Mouse (Mus musculus) splenic B cell, adult 2 months (primary cell): ENCODE results near the gene Cd59b.

Experiments used
- DNase-seq: peaks from one replicate; pipeline ENCODE4 v3.0.0-alpha.2; 2011; ENCODE audit warnings: low read depth, low spot score
- H3K27me3 ChIP-seq: 2 replicates; pipeline ENCODE4 v1.6.1; 2012; ENCODE audit warnings: mild to moderate bottlenecking, low read length, moderate library complexity, mixed read lengths; ENCODE audit not compliant: control insufficient read depth, poor library complexity, insufficient read depth, severe bottlenecking
- H3K36me3 ChIP-seq: 2 replicates; pipeline ENCODE4 v1.6.1; 2012; ENCODE audit warnings: mild to moderate bottlenecking, low read length, moderate library complexity, mixed read lengths; ENCODE audit not compliant: control insufficient read depth, poor library complexity, insufficient read depth, severe bottlenecking

Cd59b gene

DNA sequence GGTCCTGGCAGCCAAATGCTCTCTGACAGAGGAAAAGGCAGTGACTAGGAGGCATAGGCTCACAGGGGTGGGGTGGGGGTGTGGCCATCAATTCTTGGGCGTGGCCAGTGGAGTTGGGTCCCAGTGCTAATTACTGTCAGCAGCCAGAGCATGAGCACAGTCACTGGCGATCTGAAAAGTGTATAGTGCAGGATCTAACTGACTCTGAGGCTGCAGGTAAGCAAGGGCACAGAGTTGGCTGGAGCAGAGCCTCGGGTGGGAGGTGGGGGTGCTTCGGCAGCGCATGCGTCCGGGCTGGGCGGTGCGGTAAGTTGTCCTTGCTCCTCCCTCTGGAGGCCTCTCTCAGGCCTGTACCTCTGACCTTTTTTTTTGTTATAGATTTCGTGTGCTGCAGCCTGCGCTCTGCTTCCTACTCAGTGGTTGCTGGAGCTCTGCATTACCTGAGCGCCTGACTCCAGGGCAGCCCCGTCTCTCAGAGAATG, at the start of gene Cd59b:
TSS of gene Cd59b (plus strand) at position 146 of the 482 bp plus-strand sequence.
- DNase-seq = peak; percentile 50

DNA sequence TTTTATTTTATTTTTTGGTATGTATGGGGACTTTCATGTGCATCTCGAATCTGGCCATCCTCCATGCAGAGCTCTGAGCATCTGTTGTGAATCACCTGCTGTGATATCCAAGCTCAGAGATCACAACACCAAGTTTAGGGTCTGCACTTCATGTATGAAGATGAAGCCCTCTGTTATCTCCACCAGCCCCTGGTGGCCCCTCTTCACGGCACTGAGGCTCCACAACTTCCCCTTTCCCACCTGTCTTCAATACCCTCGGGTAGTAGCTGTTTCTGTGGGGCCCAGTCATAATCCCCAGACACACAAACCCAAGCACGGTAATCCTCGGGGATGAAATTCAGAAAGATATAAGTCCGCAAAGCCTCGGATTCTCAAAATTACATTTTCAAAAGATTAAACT, 46.6 kb upstream of the Cd59b start:
- DNase-seq = peak; percentile 14
- no peaks in the 10 kb centered on the region for H3K36me3 ChIP-seq
- no peaks in the 10 kb centered on the region for H3K27me3 ChIP-seq

More for the DNA sequence above, at the start of gene Cd59b:
- H3K36me3 ChIP-seq = no peaks in the 10 kb centered on the region
- H3K27me3 ChIP-seq = no peaks in the 10 kb centered on the region

DNA sequence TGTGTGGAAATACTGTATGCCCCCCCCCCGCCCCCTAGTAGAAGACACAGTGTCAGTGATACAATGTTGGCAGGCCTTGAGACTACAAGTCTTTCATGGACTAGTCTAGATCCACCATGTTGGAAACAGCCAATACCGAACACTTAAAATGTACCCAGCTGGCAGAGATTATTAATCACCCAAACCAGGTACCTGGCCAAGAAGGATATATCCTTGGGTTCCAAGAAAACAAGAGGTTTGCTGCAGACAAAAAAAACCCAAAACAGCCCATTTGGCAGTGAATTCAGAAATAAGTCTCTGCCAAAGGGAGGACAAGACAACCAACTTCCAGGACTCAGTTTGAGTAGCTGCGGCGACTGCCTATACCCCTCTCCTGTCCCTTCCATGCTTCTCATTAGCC, 45.0 kb upstream of the Cd59b start:
- no peak for DNase-seq
- Histone ChIP-seq H3K27me3 (no peaks in the 10 kb centered on the region), H3K36me3 (no peaks in the 10 kb centered on the region)

DNA sequence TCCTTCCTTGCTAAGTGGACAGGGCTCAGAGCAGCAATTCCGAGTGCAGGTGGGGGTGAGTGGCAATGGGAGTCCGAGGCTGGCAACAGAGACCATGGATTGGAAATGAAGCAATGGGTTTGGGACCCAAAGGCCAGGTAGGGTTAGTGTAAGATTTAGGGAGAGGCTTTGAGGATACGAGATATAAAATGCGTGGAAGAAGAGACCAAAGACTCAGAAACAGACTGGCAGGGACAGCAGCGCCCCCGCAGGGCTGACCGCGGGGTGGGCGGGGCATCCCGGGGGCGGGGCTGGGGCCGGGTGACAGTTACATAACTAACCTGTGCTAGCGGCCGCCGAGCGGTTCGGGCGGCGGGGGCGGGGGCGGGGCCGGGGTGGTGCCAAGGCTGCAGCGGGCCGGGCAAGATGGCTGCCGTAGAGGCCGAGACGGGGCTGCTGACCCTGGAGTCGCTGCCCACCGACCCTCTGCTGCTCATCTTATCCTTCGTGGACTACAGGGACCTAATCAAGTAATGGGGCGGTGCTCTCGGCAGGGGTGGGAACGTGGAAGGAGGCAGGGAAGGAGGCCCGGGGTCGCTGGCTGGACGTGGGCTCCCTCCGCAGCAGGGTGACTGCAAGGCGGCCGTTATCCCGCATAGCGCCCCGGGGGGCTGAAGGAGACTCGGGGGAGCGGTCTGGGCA, 42.1 kb upstream of the Cd59b start, which contains the start of gene Fbxo3:
TSS of gene Fbxo3 (plus strand) at position 264 of the 681 bp plus-strand sequence.
- Histone ChIP-seq H3K27me3 (no peaks in the 10 kb centered on the region), H3K36me3 (no peaks in the 10 kb centered on the region)
- peak; percentile 86 for DNase-seq

DNA sequence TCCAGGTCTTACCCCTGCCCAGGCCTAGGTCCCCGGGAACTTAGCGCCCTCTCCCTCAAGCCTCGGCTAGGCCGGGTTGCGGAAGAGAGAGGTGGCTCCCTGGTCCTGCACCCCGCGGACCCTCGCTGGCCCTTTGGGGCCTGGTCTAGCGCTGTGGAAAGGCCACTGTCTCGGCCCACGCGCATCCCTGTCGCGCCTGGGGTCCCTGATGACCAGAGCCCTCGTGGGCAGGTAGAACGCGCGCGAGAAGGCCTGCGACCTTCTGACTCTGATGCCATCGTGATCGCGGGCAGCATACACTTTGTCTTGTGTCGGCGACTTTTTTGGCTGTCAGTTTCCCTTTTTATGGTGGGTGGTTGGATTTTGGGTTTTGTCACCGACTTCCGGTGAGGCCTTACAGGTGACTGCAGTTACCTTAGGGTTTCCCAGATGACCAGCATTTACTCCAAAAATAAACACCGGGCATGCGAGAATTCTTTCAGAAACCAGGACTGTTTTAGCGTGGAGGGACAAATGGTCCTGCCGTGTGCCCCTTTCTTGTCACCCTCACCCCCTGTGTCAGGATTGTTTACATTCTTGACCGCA, 41.4 kb upstream of the Cd59b start, which contains the start of gene 4931422A03Rik:
TSS of gene 4931422A03Rik (minus strand) at position 223 of the 585 bp plus-strand sequence.
- no peaks in the 10 kb centered on the region for H3K27me3 ChIP-seq
- H3K36me3 ChIP-seq = no peaks in the 10 kb centered on the region
- DNase-seq = peak; percentile 27

DNA sequence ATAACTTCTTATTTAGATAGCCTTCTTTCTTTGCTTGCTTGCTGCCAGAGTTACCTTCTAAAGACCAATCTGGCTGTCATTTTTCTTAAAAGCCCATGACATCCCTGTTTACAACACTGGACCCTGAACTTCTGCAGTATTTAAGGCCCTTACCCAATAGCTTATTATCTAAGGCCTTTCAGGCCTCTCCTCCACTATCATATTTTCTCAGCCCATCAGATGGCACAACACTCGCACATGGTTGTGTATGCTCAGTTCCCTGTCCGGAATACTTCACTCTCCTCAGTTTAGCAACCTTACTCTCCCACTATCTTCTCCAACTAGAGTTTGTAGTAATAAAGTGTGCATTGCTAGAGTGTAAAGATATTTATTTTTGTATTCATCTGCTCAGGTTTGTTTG, 40.6 kb upstream of the Cd59b start:
- 0 out of 2 replicates have a peak, but pooled peaks cover 2% of the 10 kb centered on the region for H3K36me3 ChIP-seq
- DNase-seq = no peak
- H3K27me3 ChIP-seq = no peaks in the 10 kb centered on the region

DNA sequence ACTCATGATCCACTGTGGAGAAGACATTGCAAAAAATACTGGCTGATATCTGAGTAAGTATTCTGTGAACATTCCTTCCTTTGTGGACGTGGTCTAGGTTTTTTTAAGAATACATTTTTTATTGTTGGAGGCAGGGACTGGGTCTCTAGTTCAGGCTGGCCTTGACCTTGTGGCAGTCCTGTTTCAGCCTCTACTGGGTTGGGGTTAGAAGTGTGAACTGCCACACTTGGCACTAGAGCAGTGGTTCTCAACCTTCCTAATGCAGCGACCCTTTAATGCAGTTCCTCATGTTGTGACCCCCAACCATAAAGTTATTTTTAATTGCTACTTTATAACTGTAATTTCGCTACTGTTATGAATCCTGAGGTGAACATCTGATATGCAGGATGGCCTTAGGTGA, 39.3 kb upstream of the Cd59b start:
- Histone ChIP-seq H3K27me3 (no peaks in the 10 kb centered on the region), H3K36me3 (0 out of 2 replicates have a peak, but pooled peaks cover 2% of the 10 kb centered on the region)
- DNase-seq = no peak

DNA sequence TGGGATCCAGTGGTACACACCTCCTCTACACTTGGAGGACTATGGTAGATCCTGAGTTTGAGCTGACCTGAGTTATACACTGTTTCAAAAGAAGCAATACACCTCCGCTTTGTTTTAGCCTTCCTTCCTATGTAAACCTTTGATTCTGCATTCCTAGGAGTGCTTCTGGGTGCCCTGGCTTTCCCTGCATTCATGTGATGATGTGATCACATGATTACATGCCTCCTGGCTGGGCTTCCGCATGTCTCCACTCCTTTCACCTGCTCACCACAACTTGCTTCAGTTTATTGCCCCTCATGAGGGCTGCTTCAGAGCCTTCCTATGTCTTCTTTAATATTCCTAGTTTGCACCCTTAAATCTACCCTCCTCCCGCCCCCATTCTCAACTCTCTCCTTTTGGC, 37.6 kb upstream of the Cd59b start:
- no peak for DNase-seq
- H3K36me3 ChIP-seq = peaks cover 6% of the 10 kb centered on the region
- no peaks in the 10 kb centered on the region for H3K27me3 ChIP-seq

DNA sequence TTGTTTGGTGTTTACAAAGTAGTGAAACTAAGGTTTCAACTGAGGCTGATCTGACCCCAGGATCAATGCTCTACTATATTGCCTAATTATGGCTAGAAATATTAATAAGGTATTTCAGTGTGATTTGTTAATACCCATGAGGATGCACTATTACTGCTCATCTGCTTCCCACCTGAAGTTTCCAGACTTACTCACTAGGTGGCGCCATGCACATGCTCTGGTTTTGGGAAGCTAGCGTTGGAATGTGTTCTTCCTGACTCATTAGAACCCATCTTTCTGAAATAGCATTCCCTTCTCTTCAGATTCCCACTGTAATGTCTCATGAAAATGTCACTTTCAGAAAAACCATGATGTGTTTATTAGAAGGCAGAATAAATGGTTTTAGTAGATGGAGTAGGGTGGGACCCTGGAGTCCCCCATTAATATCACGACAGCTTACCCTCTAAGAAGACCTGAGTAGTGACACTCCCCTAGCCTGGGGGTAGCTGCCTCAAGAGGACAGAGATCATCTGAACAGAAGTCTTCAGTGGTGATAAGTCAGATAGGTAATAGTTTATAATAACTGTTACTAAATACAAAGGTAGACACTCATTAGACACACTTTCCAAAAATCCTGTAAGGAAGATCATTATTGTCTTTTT, 34.7 kb upstream of the Cd59b start:
- DNase-seq = peak; percentile 52
- Histone ChIP-seq H3K36me3 (peaks cover 9% of the 10 kb centered on the region), H3K27me3 (no peaks in the 10 kb centered on the region)

DNA sequence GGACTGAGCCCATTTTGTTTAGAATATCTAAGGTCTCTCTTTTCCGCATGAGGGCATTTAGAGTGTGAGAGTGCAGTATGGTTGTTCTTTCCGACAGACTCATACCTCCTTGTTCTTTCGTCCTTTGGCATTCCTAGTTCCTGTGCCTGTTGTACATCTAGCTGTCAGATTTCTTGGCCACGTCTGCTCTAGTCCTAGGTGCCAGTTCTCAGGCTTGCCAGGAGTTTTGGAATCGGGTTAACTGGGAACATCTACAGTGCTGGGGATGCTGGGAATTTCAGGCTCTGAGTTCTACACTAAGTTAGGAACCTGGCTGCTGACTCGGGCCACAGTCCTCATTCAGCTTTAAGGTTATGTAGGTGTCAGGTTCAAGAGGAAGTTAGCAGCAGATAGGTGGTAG, 34.1 kb upstream of the Cd59b start:
- H3K36me3 ChIP-seq = peaks cover 9% of the 10 kb centered on the region
- no peaks in the 10 kb centered on the region for H3K27me3 ChIP-seq
- no peak for DNase-seq

DNA sequence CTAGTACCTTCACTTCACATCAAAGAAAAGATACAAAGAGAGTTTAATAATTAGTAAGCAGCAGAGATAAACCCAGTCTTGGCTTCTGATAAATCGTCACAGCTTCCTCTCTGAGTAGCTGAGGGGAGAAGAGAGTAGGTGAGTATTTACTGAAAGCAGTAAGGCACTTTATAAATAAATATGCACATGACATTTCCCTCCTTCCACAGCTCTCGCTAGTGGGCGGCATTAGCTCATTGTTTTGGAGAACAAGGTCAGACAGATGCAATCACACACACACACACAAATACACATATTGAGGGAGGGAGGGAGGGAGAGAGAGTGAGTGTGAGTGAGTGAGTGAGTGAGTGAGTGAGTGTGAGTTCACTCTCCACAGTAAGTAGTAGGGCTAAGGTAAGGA, 33.3 kb upstream of the Cd59b start:
- no peak for DNase-seq
- Histone ChIP-seq H3K36me3 (peaks cover 9% of the 10 kb centered on the region), H3K27me3 (no peaks in the 10 kb centered on the region)

DNA sequence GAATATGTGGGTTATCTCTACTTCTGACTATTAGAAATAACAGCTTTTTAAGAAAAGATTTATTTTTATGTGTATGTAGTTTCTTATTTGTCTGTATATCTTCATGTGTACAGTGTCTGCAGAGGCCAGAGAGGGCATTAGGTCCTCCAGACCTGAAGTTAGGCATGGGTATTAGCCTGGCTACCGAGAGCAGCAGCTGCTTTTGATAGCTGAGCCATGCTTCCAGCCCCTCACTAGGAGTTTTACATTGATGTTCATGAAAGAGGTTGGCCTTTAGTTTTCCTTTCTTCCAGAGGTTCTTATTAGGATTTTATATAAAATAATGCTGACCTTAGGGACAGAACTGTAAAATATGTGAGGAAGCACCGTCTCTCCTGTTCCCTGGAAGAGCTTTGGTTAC, 31.4 kb upstream of the Cd59b start:
- peaks cover 9% of the 10 kb centered on the region for H3K36me3 ChIP-seq
- H3K27me3 ChIP-seq = no peaks in the 10 kb centered on the region
- DNase-seq = no peak

DNA sequence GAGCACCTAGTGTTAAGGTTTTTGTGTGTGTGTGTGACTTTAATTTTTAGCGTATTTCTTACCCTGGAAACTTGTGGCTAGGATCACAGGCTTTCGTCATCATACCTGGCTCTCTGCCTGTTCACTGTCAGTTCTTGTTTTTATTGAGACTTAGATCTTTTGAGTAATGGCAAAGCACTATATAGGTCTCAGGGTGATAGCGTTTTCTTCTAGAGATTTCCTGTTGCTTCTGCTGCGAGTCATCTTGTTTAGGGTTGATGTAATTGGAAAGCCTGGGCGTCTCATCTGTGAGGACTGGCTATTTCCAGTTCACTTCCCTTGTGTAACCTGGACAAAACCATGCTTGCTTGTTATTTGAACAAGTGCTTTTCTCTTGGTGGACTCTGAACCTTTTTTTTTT, 28.0 kb upstream of the Cd59b start:
- Histone ChIP-seq H3K36me3 (peaks cover 6% of the 10 kb centered on the region), H3K27me3 (no peaks in the 10 kb centered on the region)
- DNase-seq = no peak

DNA sequence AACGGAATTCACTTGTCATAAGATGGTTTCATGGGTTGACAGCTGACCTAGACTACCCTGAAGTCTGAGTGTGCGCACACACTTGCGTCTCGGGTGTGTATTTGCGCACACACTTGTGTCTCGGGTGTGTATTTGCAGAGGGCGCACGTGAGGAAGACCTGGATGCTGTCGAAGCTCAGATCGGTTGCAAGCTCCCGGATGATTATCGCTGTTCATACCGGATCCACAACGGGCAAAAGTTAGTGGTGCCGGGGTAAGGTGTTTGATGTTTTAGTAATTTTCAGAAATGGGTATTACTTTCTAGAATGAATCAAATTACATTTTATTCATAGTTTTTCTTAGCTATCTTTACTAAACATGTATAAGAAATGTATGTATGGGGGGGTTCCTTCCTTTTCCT, 26.9 kb upstream of the Cd59b start:
- no peak for DNase-seq
- Histone ChIP-seq H3K27me3 (no peaks in the 10 kb centered on the region), H3K36me3 (peaks cover 2% of the 10 kb centered on the region)
